In genomic region chr8:124349663-124350062, GRCm38 (mm10) we compare ENCODE assay signal across 9 mouse cellular contexts.
DNase-seq lines count a peak whose midpoint lies in the region; ATAC-seq lines count a peak whose summit lies in the region.
"Had no signal": no experiment of that assay in that cellular context is flagged by ENCODE, and none has a peak within 500 bp of the region (broad histone marks: within the 10 kb centered on the region; RNA-seq: fewer than 3 reads in every experiment).

No protein-coding gene starts in this region.

- H3K36me3 ChIP-seq in forebrain, embryonic 12.5 days (replicated peaks) = peaks cover 6% of the 10 kb centered on the region
- no peaks in the 10 kb centered on the region for H3K36me3 ChIP-seq in hindbrain, embryonic 16.5 days (ENCODE audit: control insufficient read depth, insufficient read depth, low read length)

- no peak overlapping the region for H3K4me3 ChIP-seq in forebrain, embryonic 12.5 days (replicated peaks)
- no peak overlapping the region for H3K4me3 ChIP-seq in hindbrain, embryonic 16.5 days (ENCODE audit: low read length)
- H3K4me3 ChIP-seq: limb, embryonic 15.5 days had no signal

- WGBS in forebrain, embryonic 12.5 days = 39% methylated on average over 7 of the region's 7 CpGs
- 40% methylated on average over 7 of the region's 7 CpGs for WGBS in hindbrain, embryonic 16.5 days

- H3K9ac ChIP-seq in forebrain, embryonic 12.5 days = no peak overlapping the region
- no peak overlapping the region for H3K9ac ChIP-seq in hindbrain, embryonic 16.5 days (ENCODE audit: low read depth, low read length)
- H3K9ac ChIP-seq: limb, embryonic 15.5 days had no signal

- no peak overlapping the region for H3K4me2 ChIP-seq in forebrain, embryonic 12.5 days
- H3K4me2 ChIP-seq in hindbrain, embryonic 16.5 days (ENCODE audit: low read length) = no peak overlapping the region
- H3K4me2 ChIP-seq: limb, embryonic 15.5 days had no signal

- peak; percentile 30; the same call in 1 of the 2 replicates for ATAC-seq in forebrain, embryonic 12.5 days (ENCODE audit: low FRiP score)
- ATAC-seq in hindbrain, embryonic 16.5 days = peak; percentile 57
- peak; percentile 84 for ATAC-seq in megakaryocyte progenitor cell, adult 5-6 weeks (replicated peaks; ENCODE audit: poor library complexity)

- H3K27me3 ChIP-seq in forebrain, embryonic 12.5 days = 0 out of 2 replicates have a peak, but pooled peaks cover 3% of the 10 kb centered on the region
- H3K27me3 ChIP-seq in hindbrain, embryonic 16.5 days (replicated peaks; ENCODE audit: control insufficient read depth, insufficient read depth, low read length) = no peaks in the 10 kb centered on the region
- H3K27me3 ChIP-seq: limb, embryonic 15.5 days had no signal

- peak; percentile 9 for DNase-seq in MEL-GATA-1-ER (ENCODE audit: extremely low read depth, low read depth)
- peak; percentile 53 for DNase-seq in c-Kit-positive CD71-negative TER-119-negative erythroid progenitor cells, embryonic 14.5 days (ENCODE audit: low read depth)
- peak; percentile 82 for DNase-seq in layer of hippocampus, postnatal 36 days
- peak; percentile 79 to 91 for DNase-seq in right cerebral cortex, postnatal 10 days (ENCODE audit: low spot score in 2 of 2)
- DNase-seq in urinary bladder, postnatal 25 days (ENCODE audit: low spot score) = peak; percentile 89

- peaks cover 4% of the 10 kb centered on the region; the same call in 1 of the 2 replicates for H3K4me1 ChIP-seq in forebrain, embryonic 12.5 days
- H3K4me1 ChIP-seq in hindbrain, embryonic 16.5 days (ENCODE audit: control insufficient read depth, insufficient read depth, low read depth, low read length) = no peaks in the 10 kb centered on the region

- H3K27ac ChIP-seq in forebrain, embryonic 12.5 days = no peak overlapping the region
- no peak overlapping the region for H3K27ac ChIP-seq in hindbrain, embryonic 16.5 days (ENCODE audit: low read depth, low read length)
- H3K27ac ChIP-seq: limb, embryonic 15.5 days had no signal

- no peaks in the 10 kb centered on the region for H3K9me3 ChIP-seq in forebrain, embryonic 12.5 days
- no peaks in the 10 kb centered on the region for H3K9me3 ChIP-seq in hindbrain, embryonic 16.5 days (ENCODE audit: control insufficient read depth, low read length)
- H3K9me3 ChIP-seq: limb, embryonic 15.5 days had no signal

Comparison
In these comparisons a context has a peak if more than half of its experiments do, and no peak if none do; other contexts are left out.
1. DNase-seq: peak in every context shown above with its lines; median percentile 89 in urinary bladder, postnatal 25 days; 85 in right cerebral cortex, postnatal 10 days; 82 in layer of hippocampus, postnatal 36 days; 53 in c-Kit-positive CD71-negative TER-119-negative erythroid progenitor cells, embryonic 14.5 days; 9 in MEL-GATA-1-ER.
2. ATAC-seq: peak in every context shown above with its lines; median percentile 84 in megakaryocyte progenitor cell, adult 5-6 weeks; 57 in hindbrain, embryonic 16.5 days; 30 in forebrain, embryonic 12.5 days.